Mouse (Mus musculus) embryonic fibroblast, embryonic 13.5 days (primary cell): ENCODE results near the gene Ppp4r3a. TPM values are rescaled to one million over a fixed set of nuclear protein-coding genes. Genes with fewer than 3 reads are reported as not detected.

Experiments
- H3K27ac ChIP-seq: 2 replicates; pipeline ENCODE4 v1.5.1; 2012; ENCODE audit warnings: low read length, control low read depth, inconsistent platforms; ENCODE audit not compliant: insufficient read depth
- H3K4me1 ChIP-seq: 2 replicates; pipeline ENCODE4 v1.6.1; 2011; ENCODE audit warnings: low read length; ENCODE audit not compliant: control insufficient read depth, insufficient read depth
- H3K4me3 ChIP-seq: 2 replicates; pipeline ENCODE4 v1.5.1; 2011; ENCODE audit warnings: mild to moderate bottlenecking, control low read depth, low read length; ENCODE audit not compliant: insufficient read depth
- CTCF ChIP-seq: IDR thresholded peaks from 2 replicates; pipeline ENCODE4 v1.5.1; 2011; ENCODE audit warnings: mild to moderate bottlenecking, control low read depth, low read length, moderate library complexity, borderline replicate concordance; ENCODE audit not compliant: insufficient read depth
- POLR2A ChIP-seq: IDR thresholded peaks from 2 replicates; pipeline ENCODE4 v1.6.1; 2011; ENCODE audit warnings: low read depth, mild to moderate bottlenecking, control low read depth, low read length, moderate library complexity
- polyA plus RNA-seq: library from polyadenylated mRNA; stranded (reverse); fragments of >200 nt; gene quantifications from 2 replicates; pipeline ENCODE4 v1.2.4, GENCODE M21; 2011; ENCODE audit warnings: low read depth; ENCODE audit not compliant: missing spikeins, insufficient read length

Gene Ppp4r3a
- polyA plus RNA-seq, 1 experiment, result 92.5 TPM

- Histone ChIP-seq H3K4me3 (no peak overlapping the region), H3K27ac (no peak overlapping the region), H3K4me1 (peaks cover 8% of the 10 kb centered on the region)
- no peak for TF ChIP-seq POLR2A
- no peak for TF ChIP-seq CTCF
Observed at GRCm38 (mm10) chr12:101023143-101023542, 60.4 kb downstream of the Ppp4r3a start.

- H3K4me1 ChIP-seq, result peaks cover 11% of the 10 kb centered on the region
- TF ChIP-seq POLR2A (no peak), CTCF (no peak)
Observed at GRCm38 (mm10) chr12:101022353-101022752, 61.1 kb downstream of the Ppp4r3a start.

GRCm38 (mm10) chr12:101021484-101022226 is 61.8 kb downstream of the Ppp4r3a start:
- H3K27ac ChIP-seq, result no peak overlapping the region
- TF ChIP-seq CTCF, result no peak
- no peak for TF ChIP-seq POLR2A

More at GRCm38 (mm10) chr12:101022353-101022752, 61.1 kb downstream of the Ppp4r3a start:
- no peak overlapping the region for H3K27ac ChIP-seq
- no peak overlapping the region for H3K4me3 ChIP-seq

DNA sequence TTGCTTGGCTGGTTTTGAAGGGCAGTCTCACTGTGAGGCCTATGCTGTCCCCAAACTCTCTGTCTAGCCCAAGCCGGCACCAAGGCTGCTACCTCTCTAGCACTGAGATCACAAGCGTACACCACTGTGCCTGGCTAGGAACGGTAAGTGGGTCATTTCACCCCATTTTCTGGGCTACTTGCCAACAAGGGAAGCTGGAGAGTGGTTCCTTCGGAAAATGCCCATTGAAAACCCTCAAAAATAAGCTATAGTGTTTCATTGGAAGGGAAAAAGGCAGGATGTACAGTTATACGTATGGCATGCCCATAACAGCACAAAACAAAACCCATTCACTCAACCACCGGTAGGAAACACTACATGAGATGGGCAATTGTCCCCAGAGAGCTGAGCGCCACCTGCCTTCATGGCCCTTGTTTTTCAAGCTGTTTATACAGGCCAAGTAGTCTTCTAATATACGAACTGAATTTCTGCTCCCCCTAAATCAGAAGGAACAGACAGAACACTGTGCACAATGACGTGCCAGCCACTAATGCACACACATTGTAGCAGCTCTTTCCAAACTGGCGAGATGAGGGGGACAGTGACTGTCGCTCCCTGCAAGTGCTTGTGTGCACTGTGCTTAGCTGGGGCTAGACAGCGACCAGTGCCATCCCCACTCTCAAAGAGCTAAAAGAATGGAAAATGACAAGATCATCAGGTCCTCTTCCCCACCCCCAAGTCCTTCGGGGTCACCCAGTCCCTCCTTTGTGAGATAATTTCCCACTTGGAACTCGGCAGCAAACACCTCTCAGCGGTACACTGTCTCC is 63.1 kb downstream of the Ppp4r3a start:
- no peak overlapping the region for H3K4me3 ChIP-seq
- no peak overlapping the region for H3K27ac ChIP-seq
- H3K4me1 ChIP-seq, result peaks cover 8% of the 10 kb centered on the region
- TF ChIP-seq CTCF, result no peak
- no peak for TF ChIP-seq POLR2A

More at GRCm38 (mm10) chr12:101021484-101022226, 61.8 kb downstream of the Ppp4r3a start:
- H3K4me3 ChIP-seq, result no peak overlapping the region
- H3K4me1 ChIP-seq, result peaks cover 8% of the 10 kb centered on the region

- Histone ChIP-seq H3K27ac (no peak overlapping the region), H3K4me1 (peaks cover 8% of the 10 kb centered on the region), H3K4me3 (no peak overlapping the region)
- no peak for TF ChIP-seq POLR2A
- no peak for TF ChIP-seq CTCF
Observed at GRCm38 (mm10) chr12:101019443-101019842, 64.1 kb downstream of the Ppp4r3a start.

GRCm38 (mm10) chr12:101019031-101019430 is 64.5 kb downstream of the Ppp4r3a start:
- no peak for TF ChIP-seq POLR2A
- TF ChIP-seq CTCF, result no peak
- H3K27ac ChIP-seq, result no peak overlapping the region
- no peak overlapping the region for H3K4me3 ChIP-seq
- H3K4me1 ChIP-seq, result peaks cover 8% of the 10 kb centered on the region

GRCm38 (mm10) chr12:101017971-101018371 is 65.5 kb downstream of the Ppp4r3a start:
- Histone ChIP-seq H3K4me1 (peaks cover 8% of the 10 kb centered on the region), H3K4me3 (no peak overlapping the region), H3K27ac (no peak overlapping the region)
- no peak for TF ChIP-seq CTCF
- TF ChIP-seq POLR2A, result no peak

DNA sequence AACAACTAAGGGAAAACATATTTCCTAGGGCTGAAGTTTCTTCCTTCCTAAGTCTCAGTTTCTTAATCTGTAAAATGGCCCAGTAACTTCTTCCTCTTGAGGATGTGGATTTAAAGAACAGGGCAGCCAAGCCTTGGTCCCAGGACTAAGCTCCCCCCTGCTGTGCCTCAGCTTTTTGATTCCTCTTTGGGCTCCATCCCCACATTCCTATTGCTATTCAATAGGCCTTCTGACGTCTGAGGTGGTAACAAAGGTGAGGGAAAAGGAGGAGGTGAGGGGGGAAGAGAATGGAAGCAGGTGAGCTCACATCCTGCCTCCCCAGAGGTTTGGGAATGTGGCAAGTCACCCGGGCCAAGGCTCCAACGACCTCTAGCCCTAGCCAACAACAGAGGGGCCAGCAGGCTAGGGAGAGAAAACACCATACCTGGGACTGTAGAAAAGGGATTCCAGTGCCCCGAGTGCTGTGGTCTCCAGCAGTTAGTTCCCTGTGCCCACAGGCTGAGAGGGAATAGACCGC is 67.0 kb downstream of the Ppp4r3a start:
- H3K4me1 ChIP-seq, result peaks cover 8% of the 10 kb centered on the region
- no peak overlapping the region for H3K27ac ChIP-seq
- no peak overlapping the region for H3K4me3 ChIP-seq
- no peak for TF ChIP-seq CTCF
- no peak for TF ChIP-seq POLR2A

DNA sequence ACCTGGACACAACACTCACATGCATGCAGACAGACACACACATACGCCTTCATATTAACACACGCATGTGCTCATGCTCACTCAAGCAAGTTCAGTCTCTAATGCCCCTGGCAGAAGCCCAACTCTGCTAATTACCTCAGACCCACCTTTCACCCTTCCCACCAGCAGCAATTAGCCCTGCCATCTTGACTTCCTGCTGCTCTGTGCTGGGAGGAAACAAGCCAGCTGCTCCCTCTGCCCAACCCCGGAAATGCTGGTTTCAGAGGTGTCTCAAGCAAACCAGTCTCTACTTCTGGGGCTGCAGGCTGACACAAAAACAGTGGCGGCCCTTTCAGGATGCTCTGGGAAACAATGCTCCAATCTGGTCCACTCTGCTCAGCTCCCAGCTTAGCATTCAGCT is 67.6 kb downstream of the Ppp4r3a start:
- peaks cover 8% of the 10 kb centered on the region for H3K4me1 ChIP-seq
- H3K4me3 ChIP-seq, result no peak overlapping the region
- H3K27ac ChIP-seq, result no peak overlapping the region
- TF ChIP-seq POLR2A (no peak), CTCF (no peak)

- Histone ChIP-seq H3K27ac (no peak overlapping the region), H3K4me3 (no peak overlapping the region), H3K4me1 (peaks cover 8% of the 10 kb centered on the region)
- TF ChIP-seq POLR2A (no peak), CTCF (no peak)
Observed at GRCm38 (mm10) chr12:101015165-101015560, 68.3 kb downstream of the Ppp4r3a start.
